15 mouse cellular contexts compared by ENCODE assay signal in genomic region chr9:71479413-71479812, GRCm38 (mm10).
"Had no signal": no experiment of that assay in that cellular context is flagged by ENCODE, and none has a peak within 500 bp of the region (broad histone marks: within the 10 kb centered on the region; RNA-seq: fewer than 3 reads in every experiment).

No protein-coding gene starts in this region.

- DNase-seq: liver, embryonic 13.5 days; liver, postnatal 0 days; lung, embryonic 14.5 days; right cerebral cortex, postnatal 14 days; thymus, adult 2 months; thymus, postnatal 25 days; thymus, postnatal 4 days had no signal

- H3K4me3 ChIP-seq: liver, embryonic 15.5 days; megakaryocyte, embryonic 14.5 days; midbrain, embryonic 12.5 days; midbrain, embryonic 15.5 days; neural tube, embryonic 12.5 days; stomach, embryonic 15.5 days had no signal

- H3K27me3 ChIP-seq: liver, embryonic 13.5 days; liver, embryonic 15.5 days; megakaryocyte, embryonic 14.5 days; midbrain, embryonic 12.5 days; midbrain, embryonic 15.5 days; neural tube, embryonic 12.5 days; stomach, embryonic 15.5 days had no signal

- H3K4me2 ChIP-seq: liver, embryonic 15.5 days; lung, embryonic 14.5 days; midbrain, embryonic 12.5 days; midbrain, embryonic 15.5 days; neural tube, embryonic 12.5 days; stomach, embryonic 15.5 days had no signal

- H3K27ac ChIP-seq: liver, embryonic 13.5 days; liver, embryonic 15.5 days; macrophage; midbrain, embryonic 12.5 days; midbrain, embryonic 15.5 days; neural tube, embryonic 12.5 days; stomach, embryonic 15.5 days; stomach, postnatal 0 days had no signal

- ATAC-seq: liver, postnatal 0 days; midbrain, embryonic 15.5 days had no signal

- H3K9me3 ChIP-seq: liver, embryonic 13.5 days; liver, embryonic 15.5 days; megakaryocyte, embryonic 14.5 days; midbrain, embryonic 12.5 days; midbrain, embryonic 15.5 days; neural tube, embryonic 12.5 days; stomach, embryonic 15.5 days had no signal

- H3K9ac ChIP-seq: liver, embryonic 13.5 days; liver, embryonic 15.5 days; liver, postnatal 0 days; lung, embryonic 14.5 days; midbrain, embryonic 12.5 days; midbrain, embryonic 15.5 days; neural tube, embryonic 12.5 days; stomach, embryonic 15.5 days had no signal
